8 mouse cellular contexts compared by ENCODE assay signal in genomic region chrX:170020690-170021050, GRCm38 (mm10). TPM values are rescaled to one million over a fixed set of nuclear protein-coding genes. Genes with fewer than 3 reads are reported as not detected.
DNase-seq lines count a peak whose midpoint lies in the region; ATAC-seq and TF ChIP-seq lines count a peak whose summit lies in the region.
"Not testable (repeated sequence)": the region's sequence is repeated elsewhere in the genome, so short reads cannot be mapped to it uniquely, and the experiment has no call there.

No protein-coding gene starts in this region.

- TF ChIP-seq POLR2A in small intestine, adult 2 months (IDR thresholded peaks at IDR 0.05; ENCODE audit: low read depth, low read length), result not testable (repeated sequence)

- H3K4me2 ChIP-seq in forebrain, postnatal 0 days (ENCODE audit: low read depth); hindbrain, embryonic 11.5 days (replicated peaks; ENCODE audit: low read depth, low read length); midbrain, embryonic 11.5 days: not testable (repeated sequence)

- H3K4me1 ChIP-seq in forebrain, postnatal 0 days (ENCODE audit: insufficient read depth); hindbrain, embryonic 11.5 days (replicated peaks; ENCODE audit: control insufficient read depth, insufficient read depth, low read length); midbrain, embryonic 11.5 days (ENCODE audit: control insufficient read depth, insufficient read depth, low read length); small intestine, adult 2 months (ENCODE audit: control insufficient read depth, insufficient read depth, insufficient read length, low read length): not testable (repeated sequence)

- peaks cover 24% of the 10 kb centered on the region for H3K36me3 ChIP-seq in forebrain, postnatal 0 days (ENCODE audit: insufficient read depth)
- H3K36me3 ChIP-seq in hindbrain, embryonic 11.5 days (ENCODE audit: control insufficient read depth, insufficient read depth, low read length), result peaks cover 15% of the 10 kb centered on the region
- H3K36me3 ChIP-seq in midbrain, embryonic 11.5 days (ENCODE audit: control insufficient read depth, insufficient read depth, low read length), result peaks cover 16% of the 10 kb centered on the region
- peaks cover 29% of the 10 kb centered on the region for H3K36me3 ChIP-seq in small intestine, adult 2 months (ENCODE audit: control insufficient read depth, insufficient read depth, low read length)

- not testable (repeated sequence) for ATAC-seq in forebrain, postnatal 0 days; hindbrain, embryonic 11.5 days (ENCODE audit: low FRiP score); midbrain, embryonic 11.5 days (ENCODE audit: low FRiP score)

- H3K9me3 ChIP-seq in forebrain, postnatal 0 days (ENCODE audit: low read length), result peaks cover 17% of the 10 kb centered on the region; the same call in 1 of the 2 replicates
- H3K9me3 ChIP-seq in hindbrain, embryonic 11.5 days (ENCODE audit: control insufficient read depth, low read length), result peaks cover 14% of the 10 kb centered on the region
- peaks cover 15% of the 10 kb centered on the region for H3K9me3 ChIP-seq in midbrain, embryonic 11.5 days (ENCODE audit: control insufficient read depth, low read length)

- not testable (repeated sequence) for H3K9ac ChIP-seq in forebrain, postnatal 0 days; hindbrain, embryonic 11.5 days (ENCODE audit: low read depth, low read length); midbrain, embryonic 11.5 days (ENCODE audit: low read length)

- DNase-seq in T-cell, adult 2 months (ENCODE audit: low spot score), result peak; percentile 93
- DNase-seq in cerebellum, postnatal 10 days, result peak; percentile 86 to 88
- DNase-seq in forebrain, postnatal 0 days, result peak; percentile 92
- DNase-seq in hindbrain, embryonic 11.5 days (ENCODE audit: low spot score), result peak; percentile 80
- DNase-seq in layer of hippocampus, postnatal 36 days, result peak; percentile 62 to 78
- DNase-seq in midbrain, embryonic 11.5 days (ENCODE audit: low spot score, missing footprints), result peak; percentile 95
- peak; percentile 66 to 93 for DNase-seq in urinary bladder, postnatal 4 days (ENCODE audit: low spot score in 2 of 2)

- not testable (repeated sequence) for H3K4me3 ChIP-seq in forebrain, postnatal 0 days (ENCODE audit: low read depth, low read length); hindbrain, embryonic 11.5 days (ENCODE audit: low read depth, low read length); midbrain, embryonic 11.5 days (ENCODE audit: low read depth, low read length); small intestine, adult 2 months (ENCODE audit: low read depth, low read length)

- not testable (repeated sequence) for H3K27me3 ChIP-seq in forebrain, postnatal 0 days (ENCODE audit: insufficient read depth, low read length); hindbrain, embryonic 11.5 days (ENCODE audit: control insufficient read depth, insufficient read depth, low read length); midbrain, embryonic 11.5 days (ENCODE audit: control insufficient read depth, insufficient read depth, low read length); small intestine, adult 2 months (ENCODE audit: control insufficient read depth, insufficient read depth, low read length)

- H3K27ac ChIP-seq in forebrain, postnatal 0 days (ENCODE audit: low read depth, low read length); hindbrain, embryonic 11.5 days (ENCODE audit: low read depth, low read length); midbrain, embryonic 11.5 days (ENCODE audit: low read depth, low read length); small intestine, adult 2 months (ENCODE audit: insufficient read depth, low read depth, low read length): not testable (repeated sequence)

- TF ChIP-seq CTCF in forebrain, postnatal 0 days (IDR thresholded peaks at IDR 0.05; ENCODE audit: low read depth), result peak; percentile 99
- TF ChIP-seq CTCF in small intestine, adult 2 months (IDR thresholded peaks at IDR 0.05; ENCODE audit: extremely low read depth, insufficient read length, insufficient replicate concordance, low read depth, low read length), result peak; percentile 99

- WGBS in forebrain, postnatal 0 days, result 36% methylated on average over 9 of the region's 9 CpGs
- WGBS in hindbrain, embryonic 11.5 days, result 50% methylated on average over 9 of the region's 9 CpGs
- 48% methylated on average over 9 of the region's 9 CpGs for WGBS in midbrain, embryonic 11.5 days
- WGBS in small intestine, adult 2 months, result 61% methylated on average over 9 of the region's 9 CpGs

RNA-seq across cellular contexts. Expression of gene Gm21887, which starts 11.2 kb away (rescaled TPM):
- 12.1 and 39.7 TPM in 2 replicates for total RNA-seq in forebrain, postnatal 0 days (2014; rRNA removed)
- 156 and 231 TPM in 2 replicates for polyA plus RNA-seq in forebrain, postnatal 0 days (2015; fragmentation: Nextera tagmentation; extraction: Ambion mirVana)
- 174 and 175 TPM in 2 replicates for polyA plus RNA-seq in hindbrain, embryonic 11.5 days (2014; fragmentation: Nextera tagmentation; extraction: Ambion mirVana)
- 100 to 1,000 TPM; 230 to 241 TPM for total RNA-seq in layer of hippocampus, postnatal 36 days (2021)
- 177 and 189 TPM in 2 replicates for polyA plus RNA-seq in midbrain, embryonic 11.5 days (2014; fragmentation: Nextera tagmentation; extraction: Ambion mirVana)
- 9.0 and 759 TPM in 2 replicates for polyA plus RNA-seq in small intestine, adult 2 months (2012; rRNA removed)
